Mouse (Mus musculus): ENCODE measurements around the gene Gm20388. TPM values are rescaled to one million over a fixed set of nuclear protein-coding genes. Genes with fewer than 3 reads are reported as not detected.

Gene Gm20388
- polyA plus RNA-seq, 1 experiment = 18.7 TPM

DNA sequence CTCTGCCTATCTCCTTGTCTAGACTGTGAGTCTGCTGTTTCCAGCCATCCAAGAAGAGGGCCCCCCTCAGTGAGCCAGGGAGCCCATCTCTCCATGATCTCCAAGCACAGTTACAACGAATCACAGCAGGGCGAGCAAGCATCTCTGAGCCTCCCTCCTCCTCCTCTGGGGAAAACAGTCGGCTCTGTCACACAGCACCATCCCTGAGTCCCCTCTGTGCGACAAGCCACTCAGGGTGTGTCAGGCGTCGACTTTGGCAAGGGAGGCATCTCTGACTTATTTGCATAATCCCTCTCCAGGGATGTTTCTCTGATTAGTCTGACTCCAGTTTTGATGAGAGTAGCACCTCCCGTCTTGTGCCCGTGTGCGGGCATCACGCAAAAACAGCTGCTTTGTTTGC lies 4471.6 kb downstream of the Gm20388 start:
- no peak for DNase-seq
- no peak for TF ChIP-seq POLR2A (IDR thresholded peaks at IDR 0.05; ENCODE audit: borderline replicate concordance, insufficient read depth, low read length)
- 31% methylated on average over 10 of the region's 10 CpGs for WGBS
- H3K27me3 ChIP-seq (ENCODE audit: control insufficient read depth, insufficient read depth, low read length) = no peaks in the 10 kb centered on the region
- H3K27ac ChIP-seq (ENCODE audit: insufficient read depth, low read length) = no peak overlapping the region
- H3K4me1 ChIP-seq (ENCODE audit: control insufficient read depth, insufficient read depth, low read length) = peaks cover 39% of the 10 kb centered on the region
- no peak overlapping the region for H3K4me3 ChIP-seq (replicated peaks; ENCODE audit: insufficient read depth, low read depth, low read length)

DNA sequence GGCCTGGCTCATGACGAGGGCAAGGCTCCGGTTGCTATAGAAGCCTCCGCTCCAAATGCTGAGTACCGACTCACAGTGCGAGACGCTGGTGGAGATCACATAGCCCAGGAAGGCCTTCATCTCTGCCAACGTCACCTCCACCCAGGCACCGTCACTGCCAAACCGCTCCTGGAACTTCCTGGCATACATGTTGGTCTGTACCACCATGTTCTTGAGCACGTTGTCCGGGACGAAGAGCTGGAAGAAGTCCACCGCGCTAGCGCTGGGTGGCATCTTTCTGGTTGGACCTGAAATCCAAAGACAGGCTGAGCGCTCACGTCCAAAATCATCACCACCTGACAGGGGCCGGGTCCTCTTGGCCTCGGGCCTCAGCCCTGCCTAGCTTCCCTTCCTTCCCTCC lies 4473.7 kb downstream of the Gm20388 start:
- H3K27ac ChIP-seq (ENCODE audit: insufficient read depth, low read length) = peak overlapping the region; percentile 5; the same call in 1 of the 2 replicates
- no peak overlapping the region for H3K4me3 ChIP-seq (replicated peaks; ENCODE audit: insufficient read depth, low read depth, low read length)

GRCm38 (mm10) chr8:124386225-124386899 lies 4475.7 kb downstream of the Gm20388 start:
- Histone ChIP-seq H3K27ac (ENCODE audit: insufficient read depth, low read length) (peak overlapping the region; percentile 8), H3K4me3 (replicated peaks; ENCODE audit: insufficient read depth, low read depth, low read length) (no peak overlapping the region), H3K27me3 (ENCODE audit: control insufficient read depth, insufficient read depth, low read length) (no peaks in the 10 kb centered on the region), H3K4me1 (ENCODE audit: control insufficient read depth, insufficient read depth, low read length) (peaks cover 60% of the 10 kb centered on the region)
- WGBS = 28% methylated on average over 23 of the region's 23 CpGs
- DNase-seq = peak; percentile 72 to 85
- TF ChIP-seq POLR2A (IDR thresholded peaks at IDR 0.05; ENCODE audit: borderline replicate concordance, insufficient read depth, low read length) = no peak
- TF ChIP-seq CTCF (IDR thresholded peaks at IDR 0.05; ENCODE audit: borderline replicate concordance, insufficient read depth, low read depth, low read length) = no peak

More for the DNA sequence above, 4473.7 kb downstream of the Gm20388 start:
- no peaks in the 10 kb centered on the region for H3K27me3 ChIP-seq (ENCODE audit: control insufficient read depth, insufficient read depth, low read length)
- 31% methylated on average over 19 of the region's 19 CpGs for WGBS
- H3K4me1 ChIP-seq (ENCODE audit: control insufficient read depth, insufficient read depth, low read length) = peaks cover 51% of the 10 kb centered on the region
- TF ChIP-seq CTCF (IDR thresholded peaks at IDR 0.05; ENCODE audit: borderline replicate concordance, insufficient read depth, low read depth, low read length) (no peak), POLR2A (IDR thresholded peaks at IDR 0.05; ENCODE audit: borderline replicate concordance, insufficient read depth, low read length) (no peak)
- DNase-seq = peak; percentile 49 to 52

DNA sequence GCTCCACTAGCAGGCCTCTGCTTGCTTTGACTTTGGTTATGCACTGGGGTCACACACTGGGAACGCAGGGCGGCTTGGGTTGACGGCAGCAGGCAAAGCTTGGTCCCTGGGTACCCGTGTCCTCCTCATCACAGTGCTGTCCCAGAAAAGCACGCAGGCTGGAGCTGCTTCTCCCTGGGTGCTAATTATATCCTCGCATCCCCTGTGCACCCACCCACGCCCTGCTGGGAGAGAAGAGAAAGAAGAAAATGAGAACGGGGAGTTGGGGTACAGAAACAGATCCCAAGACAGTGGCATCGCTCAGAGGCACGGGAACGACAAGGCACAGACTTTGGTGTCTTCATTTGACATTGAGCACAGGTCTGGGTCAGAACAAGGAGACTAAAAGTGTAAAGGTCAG lies 4478.9 kb downstream of the Gm20388 start:
- no peak overlapping the region for H3K27ac ChIP-seq (ENCODE audit: insufficient read depth, low read length)
- 67% methylated on average over 11 of the region's 11 CpGs for WGBS
- no peak overlapping the region for H3K4me3 ChIP-seq (replicated peaks; ENCODE audit: insufficient read depth, low read depth, low read length)
- H3K27me3 ChIP-seq (ENCODE audit: control insufficient read depth, insufficient read depth, low read length) = no peaks in the 10 kb centered on the region
- no peak for DNase-seq
- TF ChIP-seq CTCF (IDR thresholded peaks at IDR 0.05; ENCODE audit: borderline replicate concordance, insufficient read depth, low read depth, low read length) = no peak
- TF ChIP-seq POLR2A (IDR thresholded peaks at IDR 0.05; ENCODE audit: borderline replicate concordance, insufficient read depth, low read length) = no peak
- peaks cover 58% of the 10 kb centered on the region for H3K4me1 ChIP-seq (ENCODE audit: control insufficient read depth, insufficient read depth, low read length)

DNA sequence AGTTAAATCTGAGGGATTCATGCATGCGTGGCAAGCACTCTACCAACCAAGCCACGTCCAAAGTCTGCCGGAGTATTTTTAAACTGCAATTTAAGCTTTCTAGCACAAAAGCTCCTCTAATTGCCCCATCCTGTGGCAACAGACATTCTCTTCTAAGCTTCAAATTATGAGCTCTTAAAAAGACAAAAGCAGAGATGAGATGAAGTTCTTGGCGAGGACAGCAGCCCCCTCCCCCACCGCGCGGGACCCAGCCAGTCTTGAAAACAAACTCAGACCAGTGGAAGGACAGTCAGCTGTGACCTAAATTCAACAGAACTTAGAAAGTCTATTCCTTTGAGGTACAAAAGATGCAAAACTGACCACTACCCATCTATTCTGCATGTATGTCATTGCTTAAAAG lies 4480.6 kb downstream of the Gm20388 start:
- Histone ChIP-seq H3K4me1 (ENCODE audit: control insufficient read depth, insufficient read depth, low read length) (peaks cover 48% of the 10 kb centered on the region), H3K27me3 (ENCODE audit: control insufficient read depth, insufficient read depth, low read length) (no peaks in the 10 kb centered on the region), H3K27ac (ENCODE audit: insufficient read depth, low read length) (peak overlapping the region; percentile 7; the same call in 1 of the 2 replicates), H3K4me3 (replicated peaks; ENCODE audit: insufficient read depth, low read depth, low read length) (no peak overlapping the region)
- WGBS = 55% methylated on average over 7 of the region's 7 CpGs
- DNase-seq = no peak
- no peak for TF ChIP-seq POLR2A (IDR thresholded peaks at IDR 0.05; ENCODE audit: borderline replicate concordance, insufficient read depth, low read length)
- TF ChIP-seq CTCF (IDR thresholded peaks at IDR 0.05; ENCODE audit: borderline replicate concordance, insufficient read depth, low read depth, low read length) = no peak

DNA sequence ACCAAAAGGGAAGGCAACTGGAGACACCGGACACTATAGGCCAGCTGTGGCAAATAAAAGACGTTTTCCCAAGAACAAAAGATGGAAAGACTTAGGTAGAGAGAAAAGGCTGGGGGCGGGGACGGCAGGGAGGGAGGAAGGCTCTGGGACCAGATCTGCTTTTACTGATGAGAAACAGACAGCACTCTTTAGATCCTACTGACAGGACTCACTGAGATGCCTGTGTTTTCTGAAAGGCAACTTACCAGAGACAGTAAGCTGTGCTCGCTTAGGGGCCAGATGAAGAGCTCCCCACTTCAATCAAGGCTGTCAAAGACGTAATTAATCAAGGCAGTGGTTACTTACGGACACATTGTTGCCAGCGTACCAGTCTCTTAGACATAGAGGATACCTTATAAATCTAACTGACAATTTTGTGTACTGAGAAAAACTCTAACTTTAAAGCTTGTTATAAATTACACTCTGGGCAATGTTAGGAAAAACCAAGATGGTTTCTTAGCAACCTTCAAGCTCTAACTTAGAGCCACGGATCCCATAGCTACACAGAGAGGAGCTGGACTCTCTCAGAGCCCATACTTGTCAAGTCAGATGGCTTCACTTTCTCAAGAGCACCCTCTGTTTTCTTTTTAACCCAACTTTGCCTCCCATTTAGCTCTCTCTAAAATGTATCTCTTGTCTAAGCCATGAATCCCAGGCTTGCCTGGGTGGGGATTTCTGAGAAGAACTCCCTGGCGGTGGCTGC lies 4481.8 kb downstream of the Gm20388 start:
- H3K27me3 ChIP-seq (ENCODE audit: control insufficient read depth, insufficient read depth, low read length) = no peaks in the 10 kb centered on the region
- TF ChIP-seq CTCF (IDR thresholded peaks at IDR 0.05; ENCODE audit: borderline replicate concordance, insufficient read depth, low read depth, low read length) = no peak
- TF ChIP-seq POLR2A (IDR thresholded peaks at IDR 0.05; ENCODE audit: borderline replicate concordance, insufficient read depth, low read length) = no peak
- 70% methylated on average over 10 of the region's 10 CpGs for WGBS
- H3K4me1 ChIP-seq (ENCODE audit: control insufficient read depth, insufficient read depth, low read length) = peaks cover 47% of the 10 kb centered on the region
- no peak overlapping the region for H3K27ac ChIP-seq (ENCODE audit: insufficient read depth, low read length)
- no peak for DNase-seq
- no peak overlapping the region for H3K4me3 ChIP-seq (replicated peaks; ENCODE audit: insufficient read depth, low read depth, low read length)

DNA sequence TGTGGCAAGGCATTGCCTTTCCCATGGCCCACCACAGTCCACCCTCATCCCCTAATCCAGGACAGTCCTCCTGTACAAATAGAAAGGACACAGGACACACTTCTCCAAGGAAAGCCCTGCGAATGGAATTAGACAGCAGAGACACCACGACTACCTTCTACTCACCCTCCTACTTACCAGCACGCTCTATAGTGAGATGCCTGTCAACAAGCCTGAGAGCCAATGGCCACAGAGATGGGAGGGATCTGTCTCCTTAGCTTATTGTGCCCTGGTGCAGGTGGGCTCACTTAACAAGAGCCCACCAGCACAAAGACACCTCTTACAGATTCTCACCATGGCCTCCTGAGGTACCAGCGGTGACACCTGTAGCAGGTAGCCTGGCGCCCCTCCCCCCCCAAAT lies 4482.4 kb downstream of the Gm20388 start:
- H3K27me3 ChIP-seq (ENCODE audit: control insufficient read depth, insufficient read depth, low read length) = no peaks in the 10 kb centered on the region
- 82% methylated on average over 5 of the region's 5 CpGs for WGBS
- peaks cover 47% of the 10 kb centered on the region for H3K4me1 ChIP-seq (ENCODE audit: control insufficient read depth, insufficient read depth, low read length)
- no peak for DNase-seq
- H3K4me3 ChIP-seq (replicated peaks; ENCODE audit: insufficient read depth, low read depth, low read length) = no peak overlapping the region
- H3K27ac ChIP-seq (ENCODE audit: insufficient read depth, low read length) = no peak overlapping the region
- no peak for TF ChIP-seq CTCF (IDR thresholded peaks at IDR 0.05; ENCODE audit: borderline replicate concordance, insufficient read depth, low read depth, low read length)
- no peak for TF ChIP-seq POLR2A (IDR thresholded peaks at IDR 0.05; ENCODE audit: borderline replicate concordance, insufficient read depth, low read length)

GRCm38 (mm10) chr8:124393927-124394326 lies 4483.3 kb downstream of the Gm20388 start:
- H3K4me3 ChIP-seq (replicated peaks; ENCODE audit: insufficient read depth, low read depth, low read length) = no peak overlapping the region
- H3K27ac ChIP-seq (ENCODE audit: insufficient read depth, low read length) = no peak overlapping the region
- WGBS = 78% methylated on average over 4 of the region's 4 CpGs
- no peaks in the 10 kb centered on the region for H3K27me3 ChIP-seq (ENCODE audit: control insufficient read depth, insufficient read depth, low read length)
- peaks cover 55% of the 10 kb centered on the region for H3K4me1 ChIP-seq (ENCODE audit: control insufficient read depth, insufficient read depth, low read length)
- DNase-seq = no peak
- TF ChIP-seq CTCF (IDR thresholded peaks at IDR 0.05; ENCODE audit: borderline replicate concordance, insufficient read depth, low read depth, low read length) = peak; percentile 51
- no peak for TF ChIP-seq POLR2A (IDR thresholded peaks at IDR 0.05; ENCODE audit: borderline replicate concordance, insufficient read depth, low read length)
